Comparison of ENCODE assay signal across 8 mouse cellular contexts in the genomic region with DNA sequence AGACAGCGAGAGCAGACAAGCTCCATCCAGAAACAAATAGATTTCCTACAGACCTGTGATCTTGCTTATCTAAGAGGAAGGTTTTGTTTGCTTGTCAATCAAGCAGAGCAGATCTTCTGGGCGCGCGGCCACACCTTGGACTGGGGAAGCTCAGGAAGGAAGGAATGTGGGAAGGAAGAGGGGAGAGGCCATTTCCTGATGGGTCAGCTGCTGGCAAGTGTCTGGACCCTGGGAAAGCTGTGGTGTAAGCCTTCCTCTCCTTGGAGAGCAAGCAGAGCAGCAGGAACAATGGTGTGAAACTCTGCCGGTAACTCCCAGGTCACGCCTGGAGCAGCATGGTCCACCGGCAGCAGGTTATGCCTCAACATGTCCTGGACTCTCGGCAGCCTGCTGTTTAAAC.
DNase-seq lines count a peak whose midpoint lies in the region; ATAC-seq and TF ChIP-seq lines count a peak whose summit lies in the region.

No protein-coding gene starts in this region.

- no peak overlapping the region for H3K4me2 ChIP-seq in midbrain, embryonic 16.5 days (ENCODE audit: low read length)
- 0 out of 2 replicates have a peak overlapping the region, but pooled peaks have one; percentile 21 for H3K4me2 ChIP-seq in lung, embryonic 14.5 days

- H3K4me1 ChIP-seq in midbrain, embryonic 10.5 days: peaks cover 11% of the 10 kb centered on the region
- H3K4me1 ChIP-seq in midbrain, embryonic 16.5 days (ENCODE audit: control insufficient read depth, insufficient read depth, low read length): no peaks in the 10 kb centered on the region; the same call in 1 of the 2 replicates
- peaks cover 4% of the 10 kb centered on the region for H3K4me1 ChIP-seq in cortical plate, adult 2 months (ENCODE audit: control insufficient read depth, insufficient read depth, low read length)
- peaks cover 15% of the 10 kb centered on the region; the same call in 1 of the 2 replicates for H3K4me1 ChIP-seq in lung, embryonic 14.5 days (ENCODE audit: insufficient read depth)

- H3K9me3 ChIP-seq in midbrain, embryonic 10.5 days (replicated peaks): no peaks in the 10 kb centered on the region
- H3K9me3 ChIP-seq in midbrain, embryonic 16.5 days (replicated peaks; ENCODE audit: control insufficient read depth, low read length, poor library complexity, severe bottlenecking): no peaks in the 10 kb centered on the region
- H3K9me3 ChIP-seq in lung, embryonic 14.5 days (ENCODE audit: low read depth, low read length): no peaks in the 10 kb centered on the region

- 63% methylated on average over 8 of the region's 8 CpGs for WGBS in midbrain, embryonic 10.5 days
- WGBS in midbrain, embryonic 16.5 days: 52% methylated on average over 8 of the region's 8 CpGs
- WGBS in lung, embryonic 14.5 days: 25% methylated on average over 8 of the region's 8 CpGs

- peaks cover 8% of the 10 kb centered on the region; the same call in 1 of the 2 replicates for H3K27me3 ChIP-seq in midbrain, embryonic 10.5 days (ENCODE audit: low read depth, poor library complexity, severe bottlenecking)
- no peaks in the 10 kb centered on the region for H3K27me3 ChIP-seq in midbrain, embryonic 16.5 days (ENCODE audit: control insufficient read depth, insufficient read depth, low read depth, low read length)
- H3K27me3 ChIP-seq in lung, embryonic 14.5 days (ENCODE audit: insufficient read depth, low read length): no peaks in the 10 kb centered on the region

- H3K36me3 ChIP-seq in midbrain, embryonic 10.5 days: no peaks in the 10 kb centered on the region
- no peaks in the 10 kb centered on the region for H3K36me3 ChIP-seq in midbrain, embryonic 16.5 days (ENCODE audit: control insufficient read depth, insufficient read depth, low read length)
- H3K36me3 ChIP-seq in lung, embryonic 14.5 days (ENCODE audit: insufficient read depth): no peaks in the 10 kb centered on the region

- peak; percentile 29 for DNase-seq in midbrain, embryonic 10.5 days (ENCODE audit: low spot score)
- DNase-seq in heart, postnatal 25 days (ENCODE audit: low spot score): peak; percentile 26
- peak; percentile 58 for DNase-seq in lung, embryonic 14.5 days
- DNase-seq in spleen, adult 12 weeks (ENCODE audit: low spot score): no peak

- intact Hi-C loops in heart, postnatal 25 days (cut with DNase I): loop anchor here (2.0 to 10.0 kb wide), 5 partner anchors 60 to 445 kb away; no protein-coding TSS in a partner anchor

- H3K4me3 ChIP-seq in midbrain, embryonic 10.5 days: no peak overlapping the region
- no peak overlapping the region for H3K4me3 ChIP-seq in midbrain, embryonic 16.5 days (ENCODE audit: low read depth, low read length)
- no peak overlapping the region for H3K4me3 ChIP-seq in cortical plate, adult 2 months (ENCODE audit: insufficient read depth, low read length)
- no peak overlapping the region for H3K4me3 ChIP-seq in lung, embryonic 14.5 days (ENCODE audit: low read depth, low read length)

- peak overlapping the region; percentile 59; the same call in 1 of the 2 replicates for H3K27ac ChIP-seq in midbrain, embryonic 10.5 days (replicated peaks)
- H3K27ac ChIP-seq in midbrain, embryonic 16.5 days (ENCODE audit: low read length): no peak overlapping the region
- peak overlapping the region; percentile 66 for H3K27ac ChIP-seq in cortical plate, adult 2 months (ENCODE audit: insufficient read depth, low read length)
- peak overlapping the region; percentile 71; the same call in 1 of the 2 replicates for H3K27ac ChIP-seq in lung, embryonic 14.5 days (ENCODE audit: low read depth)

- H3K9ac ChIP-seq in midbrain, embryonic 16.5 days (ENCODE audit: low read depth, low read length): no peak overlapping the region
- H3K9ac ChIP-seq in lung, embryonic 14.5 days: no peak overlapping the region; the same call in 1 of the 2 replicates

- TF ChIP-seq CTCF in cortical plate, adult 2 months (IDR thresholded peaks at IDR 0.05; ENCODE audit: extremely low read depth, insufficient read depth, low read length): no peak
- TF ChIP-seq CTCF in lung, embryonic 14.5 days (IDR thresholded peaks at IDR 0.05; ENCODE audit: low read depth): no peak

- TF ChIP-seq POLR2A in cortical plate, adult 2 months (IDR thresholded peaks at IDR 0.05; ENCODE audit: extremely low read depth, insufficient read depth, low read length): no peak

- no peak for ATAC-seq in midbrain, embryonic 16.5 days
- ATAC-seq in lung, embryonic 14.5 days (ENCODE audit: insufficient read depth): peak; percentile 43; the same call in 1 of the 2 replicates
- no peak for ATAC-seq in granulocyte monocyte progenitor cell, adult 5-6 weeks (replicated peaks; ENCODE audit: poor library complexity, severe bottlenecking)
- ATAC-seq in megakaryocyte progenitor cell, adult 5-6 weeks (replicated peaks; ENCODE audit: poor library complexity): no peak
